Mouse (Mus musculus) liver, adult 2 months (tissue): Measurements from ENCODE around the gene Rasl11a. TPM values are rescaled to one million over a fixed set of nuclear protein-coding genes. Genes with fewer than 3 reads are reported as not detected.
A peak's percentile ranks its signal among the peaks of the same experiment; 100 is the strongest.

Experiments
- DNase-seq: peaks from one replicate; pipeline ENCODE4 v3.0.0-alpha.2; 2011; ENCODE audit warnings: low read depth, low spot score; ENCODE audit errors: extremely low read depth
- H3K27ac ChIP-seq: fragments of 200-500 bp; replicated peaks from 2 replicates; pipeline ENCODE4 v1.5.1; 2012; ENCODE audit warnings: low read depth, mild to moderate bottlenecking, control low read depth, inconsistent platforms, low read length; ENCODE audit not compliant: insufficient read depth
- H3K27me3 ChIP-seq: fragments of 200-500 bp; 2 replicates; pipeline ENCODE4 v1.6.1; 2012; ENCODE audit warnings: mild to moderate bottlenecking, moderate library complexity, low read length, inconsistent platforms; ENCODE audit not compliant: control insufficient read depth, insufficient read depth
- H3K36me3 ChIP-seq: fragments of 200-500 bp; 2 replicates; pipeline ENCODE4 v1.6.1; 2012; ENCODE audit warnings: low read length, inconsistent platforms; ENCODE audit not compliant: control insufficient read depth, insufficient read depth
- H3K4me1 ChIP-seq: fragments of 200-500 bp; 2 replicates; pipeline ENCODE4 v1.6.1; 2011; ENCODE audit warnings: low read length; ENCODE audit not compliant: control insufficient read depth, insufficient read depth
- H3K4me3 ChIP-seq: fragments of 200-500 bp; 2 replicates; pipeline ENCODE4 v1.5.1; 2011; ENCODE audit warnings: low read depth, mild to moderate bottlenecking, control low read depth, low read length, moderate library complexity; ENCODE audit not compliant: insufficient read depth
- H3K79me2 ChIP-seq: fragments of 200-500 bp; 2 replicates; pipeline ENCODE4 v1.6.1; 2012; ENCODE audit warnings: inconsistent platforms, mild to moderate bottlenecking, low read length, moderate library complexity; ENCODE audit not compliant: control insufficient read depth, insufficient read depth
- H3K9ac ChIP-seq: fragments of 200-500 bp; 2 replicates; pipeline ENCODE4 v1.6.1; 2012; ENCODE audit warnings: low read depth, mild to moderate bottlenecking, control low read depth, inconsistent platforms, low read length
- CTCF ChIP-seq: fragments of 200-500 bp; IDR thresholded peaks from 2 replicates; pipeline ENCODE4 v1.5.1; 2011; ENCODE audit warnings: low read depth, low read length, control low read depth
- POLR2A ChIP-seq: fragments of 200-500 bp; IDR thresholded peaks from 2 replicates; pipeline ENCODE4 v1.6.1; 2011; ENCODE audit warnings: low read length, control low read depth; ENCODE audit not compliant: insufficient read depth; ENCODE audit errors: extremely low read depth
- WGBS: fragments of 180-500 bp; shearing (Covaris S2); methylation state at CpG from one replicate; pipeline ENCODE4 v1.1.7; 2018; 5-methylcytosine and 5-hydroxymethylcytosine counted together
- polyA plus RNA-seq: library from polyadenylated mRNA; depleted of rRNA; stranded (reverse); fragments of >200 nt; gene quantifications from 2 replicates; pipeline ENCODE4 v1.2.3, GENCODE M21; 2012
- total RNA-seq: library from RNA; depleted of rRNA; stranded (reverse); fragments of >200 nt; gene quantifications from 2 replicates; pipeline ENCODE4 v1.2.3, GENCODE M21; 2014

Rasl11a gene
- total and polyA plus RNA-seq, 2 experiments = 0.87 TPM; not detected in 1

- H3K9ac ChIP-seq = no peak overlapping the region
- no peak overlapping the region for H3K27ac ChIP-seq
- no peak for DNase-seq
- WGBS = 91% methylated on average over 4 of the region's 4 CpGs
- H3K36me3 ChIP-seq = no peaks in the 10 kb centered on the region
- H3K79me2 ChIP-seq = no peaks in the 10 kb centered on the region
- no peak overlapping the region for H3K4me3 ChIP-seq
- H3K27me3 ChIP-seq = no peaks in the 10 kb centered on the region
- no peak for TF ChIP-seq CTCF
- TF ChIP-seq POLR2A = no peak
- H3K4me1 ChIP-seq = no peaks in the 10 kb centered on the region
Observed at GRCm38 (mm10) chr5:146813421-146813820, 31.4 kb upstream of the Rasl11a start.

- Histone ChIP-seq H3K27ac (no peak overlapping the region), H3K9ac (no peak overlapping the region), H3K4me1 (no peaks in the 10 kb centered on the region), H3K27me3 (no peaks in the 10 kb centered on the region), H3K36me3 (no peaks in the 10 kb centered on the region), H3K79me2 (no peaks in the 10 kb centered on the region), H3K4me3 (no peak overlapping the region)
- no peak for TF ChIP-seq POLR2A
- TF ChIP-seq CTCF = no peak
- 85% methylated on average over 4 of the region's 4 CpGs for WGBS
- no peak for DNase-seq
Observed at GRCm38 (mm10) chr5:146815394-146815793, 29.5 kb upstream of the Rasl11a start.

- DNase-seq = no peak
- 90% methylated on average over 8 of the region's 8 CpGs for WGBS
- Histone ChIP-seq H3K79me2 (no peaks in the 10 kb centered on the region), H3K27me3 (no peaks in the 10 kb centered on the region), H3K9ac (no peak overlapping the region), H3K27ac (no peak overlapping the region), H3K4me3 (no peak overlapping the region), H3K4me1 (no peaks in the 10 kb centered on the region), H3K36me3 (no peaks in the 10 kb centered on the region)
- TF ChIP-seq CTCF (no peak), POLR2A (no peak)
Observed at GRCm38 (mm10) chr5:146817583-146817982, 27.3 kb upstream of the Rasl11a start.

- H3K27ac ChIP-seq = peak overlapping the region; percentile 41
- H3K79me2 ChIP-seq = no peaks in the 10 kb centered on the region
- peak; percentile 50 for DNase-seq
- TF ChIP-seq POLR2A (no peak), CTCF (no peak)
- H3K36me3 ChIP-seq = no peaks in the 10 kb centered on the region
- H3K9ac ChIP-seq = no peak overlapping the region
- H3K4me3 ChIP-seq = no peak overlapping the region
- 84% methylated on average over 8 of the region's 8 CpGs for WGBS
- H3K27me3 ChIP-seq = no peaks in the 10 kb centered on the region
- H3K4me1 ChIP-seq = no peaks in the 10 kb centered on the region
Observed at GRCm38 (mm10) chr5:146818906-146819623, 25.8 kb upstream of the Rasl11a start.

DNA sequence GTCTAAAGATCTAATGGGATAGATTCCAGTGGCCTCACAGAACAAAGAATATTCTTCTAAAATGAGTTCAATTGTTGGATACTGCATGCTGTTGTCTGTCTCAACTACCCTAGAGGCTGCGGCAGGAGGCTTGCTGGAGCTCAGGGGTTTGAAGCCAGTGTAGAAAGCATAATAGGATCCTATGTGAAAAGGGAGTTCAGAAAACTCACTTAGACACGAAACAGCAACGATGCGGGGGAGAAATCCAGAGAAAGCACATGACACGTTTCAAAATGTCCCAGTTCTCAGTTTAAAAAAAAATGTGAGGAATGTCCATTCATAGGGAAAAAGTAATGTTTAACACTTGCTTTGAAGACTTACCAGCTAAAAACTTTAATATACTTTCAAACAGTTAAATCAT lies 21.9 kb upstream of the Rasl11a start:
- Histone ChIP-seq H3K79me2 (no peaks in the 10 kb centered on the region), H3K36me3 (no peaks in the 10 kb centered on the region), H3K9ac (no peak overlapping the region), H3K4me3 (no peak overlapping the region), H3K4me1 (no peaks in the 10 kb centered on the region), H3K27ac (no peak overlapping the region), H3K27me3 (no peaks in the 10 kb centered on the region)
- DNase-seq = no peak
- TF ChIP-seq CTCF (no peak), POLR2A (no peak)
- 87% methylated on average over 5 of the region's 5 CpGs for WGBS

GRCm38 (mm10) chr5:146829528-146829927 lies 15.3 kb upstream of the Rasl11a start:
- no peak for TF ChIP-seq CTCF
- Histone ChIP-seq H3K27ac (no peak overlapping the region), H3K36me3 (peaks cover 5% of the 10 kb centered on the region), H3K79me2 (no peaks in the 10 kb centered on the region; the same call in 1 of the 2 replicates), H3K4me3 (no peak overlapping the region), H3K4me1 (peaks cover 3% of the 10 kb centered on the region), H3K9ac (no peak overlapping the region), H3K27me3 (no peaks in the 10 kb centered on the region)
- peak; percentile 40 for DNase-seq
- WGBS = 57% methylated on average over 8 of the region's 8 CpGs
